Mouse (Mus musculus): ENCODE results near the gene Zdhhc17.

The Zdhhc17 gene

DNA sequence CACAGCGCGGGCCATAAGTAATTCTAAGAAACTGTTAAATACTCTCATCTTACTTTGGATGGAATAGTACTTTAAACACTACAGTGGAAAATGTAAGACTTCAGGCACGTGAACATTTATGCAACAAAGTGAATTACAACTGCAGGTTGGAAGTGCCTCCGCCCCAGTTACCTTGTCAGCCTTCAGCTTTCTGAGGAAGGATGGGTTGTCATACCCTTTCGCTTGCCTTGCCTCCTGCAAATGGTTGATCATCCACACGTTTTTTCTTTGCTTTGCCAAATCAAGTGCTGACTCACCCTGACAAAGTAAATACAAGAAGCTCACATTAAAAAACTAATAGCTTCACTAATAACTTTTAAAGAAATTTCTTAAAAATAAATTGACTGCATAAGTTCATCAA, 49.1 kb downstream of the Zdhhc17 start:
- in situ Hi-C loops (cut with MboI; ENCODE audit: low sequenced_read_pairs) = no loop called here

DNA sequence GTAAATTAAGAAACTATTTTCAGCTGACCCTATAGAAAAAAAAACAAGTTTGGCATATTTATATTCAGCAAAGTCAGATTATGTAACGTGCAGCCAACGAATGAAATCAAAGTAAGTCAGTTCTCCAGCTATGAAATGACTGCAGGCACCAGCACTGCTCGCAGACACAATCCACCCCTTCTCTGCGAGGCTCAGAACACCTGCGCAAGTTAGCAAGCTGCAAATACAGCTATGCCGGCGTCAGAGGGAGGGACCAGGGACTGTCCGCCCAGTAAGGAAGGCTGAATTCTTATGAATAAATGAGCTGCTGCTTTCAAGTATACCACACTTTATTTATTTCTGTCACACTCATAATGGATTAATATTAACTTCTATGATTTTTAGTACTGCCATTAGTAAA, 50.2 kb downstream of the Zdhhc17 start:
- in situ Hi-C loops (cut with MboI; ENCODE audit: low sequenced_read_pairs) = no loop called here

DNA sequence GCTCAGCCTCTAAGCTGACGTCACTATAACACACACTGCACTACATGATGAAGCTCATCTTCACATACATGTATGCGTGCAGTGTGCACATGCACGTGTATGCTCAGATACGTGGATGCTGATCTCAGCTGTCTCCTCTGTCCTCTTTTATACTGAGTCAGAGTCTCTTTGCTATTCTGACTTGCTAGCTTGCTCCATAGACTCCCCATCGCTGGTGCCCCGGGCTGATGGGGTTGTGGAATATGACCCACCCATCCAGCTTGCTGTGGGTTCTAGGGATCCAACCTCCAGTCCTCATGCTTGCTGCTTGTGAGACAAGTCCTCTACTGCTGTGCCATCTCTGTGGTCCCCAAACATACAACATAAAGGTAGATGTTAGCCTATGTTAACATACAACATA, 51.1 kb downstream of the Zdhhc17 start:
- in situ Hi-C loops (cut with MboI; ENCODE audit: low sequenced_read_pairs) = no loop called here

DNA sequence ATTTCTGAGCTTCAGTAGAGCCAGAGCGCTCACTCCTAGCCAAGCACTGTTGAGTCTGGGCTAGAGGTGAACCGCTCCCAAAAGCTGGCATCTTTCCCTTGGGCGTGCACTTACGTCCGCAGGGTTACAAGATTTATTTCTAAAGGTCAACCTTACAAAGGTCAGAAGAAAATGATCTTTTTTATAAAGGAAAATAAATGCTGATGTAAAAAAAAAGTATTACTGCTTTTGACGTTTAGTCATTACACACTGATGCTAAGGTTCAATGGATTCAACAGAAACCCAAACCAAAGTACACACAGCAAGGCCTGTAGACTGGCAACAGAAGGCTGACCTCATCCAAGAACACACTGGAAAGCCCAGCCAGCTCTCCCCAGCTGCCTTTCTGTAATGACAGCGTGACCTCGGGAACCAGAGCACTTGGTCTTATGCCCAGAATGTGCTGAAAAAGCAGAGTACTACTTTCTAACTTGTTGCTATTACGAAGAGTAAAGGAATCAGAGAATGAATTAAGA, 56.9 kb downstream of the Zdhhc17 start:
- in situ Hi-C loops (cut with MboI; ENCODE audit: low sequenced_read_pairs) = no loop called here

DNA sequence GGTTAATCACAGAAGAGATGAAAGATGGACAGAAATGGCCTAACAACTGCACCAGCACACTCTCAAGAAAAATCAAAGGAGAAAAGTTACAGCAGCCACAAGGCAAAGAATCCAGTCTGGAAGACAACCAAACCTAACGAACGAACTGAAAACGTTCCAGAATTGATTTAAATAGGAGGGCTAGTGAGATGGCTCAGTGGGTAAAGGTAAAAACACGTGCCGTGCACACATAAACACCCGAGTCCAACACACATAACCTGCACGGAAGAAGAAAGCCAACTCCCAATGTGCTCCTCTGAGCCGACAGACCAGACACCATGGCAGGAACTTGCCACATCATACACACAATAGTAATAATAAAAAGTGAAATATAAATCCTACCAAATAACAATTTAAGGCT, 57.7 kb downstream of the Zdhhc17 start:
- in situ Hi-C loops (cut with MboI; ENCODE audit: low sequenced_read_pairs) = no loop called here

DNA sequence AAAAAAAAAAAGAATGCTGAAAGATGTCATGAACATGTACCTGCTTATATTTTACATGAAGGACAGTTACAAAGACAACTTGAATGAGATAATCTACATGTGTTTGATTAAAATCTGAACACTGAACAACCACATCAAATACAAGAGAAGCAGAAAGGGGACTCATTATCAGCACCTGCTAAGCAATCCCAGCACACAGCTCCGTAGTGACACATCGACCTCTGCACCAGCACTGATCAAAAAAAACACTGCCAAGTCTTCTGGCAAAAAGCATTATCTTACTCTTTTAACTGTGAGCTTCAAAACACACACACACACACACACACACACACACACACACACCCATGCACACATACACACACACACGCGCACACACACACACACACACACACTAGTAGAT, 58.2 kb downstream of the Zdhhc17 start:
- in situ Hi-C loops (cut with MboI; ENCODE audit: low sequenced_read_pairs) = no loop called here

DNA sequence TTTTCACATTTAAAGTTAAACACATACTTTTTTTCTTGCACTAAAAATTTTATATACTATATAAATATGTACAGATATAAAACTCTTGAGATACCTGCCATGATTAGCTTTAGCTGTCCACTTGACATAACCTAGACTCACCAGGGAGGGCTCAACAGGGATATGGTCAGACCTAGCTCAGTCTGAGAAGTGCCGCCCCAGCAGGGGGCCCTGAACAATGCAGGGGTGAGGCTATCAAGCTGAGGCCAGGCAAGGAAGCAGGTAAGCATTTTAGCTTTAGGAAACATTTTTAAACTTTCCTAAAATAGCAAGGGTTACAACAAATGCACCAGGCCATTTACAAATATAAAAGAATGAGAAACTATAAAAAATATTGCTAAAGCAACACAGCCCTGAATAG, 58.8 kb downstream of the Zdhhc17 start:
- in situ Hi-C loops (cut with MboI; ENCODE audit: low sequenced_read_pairs) = no loop called here

DNA sequence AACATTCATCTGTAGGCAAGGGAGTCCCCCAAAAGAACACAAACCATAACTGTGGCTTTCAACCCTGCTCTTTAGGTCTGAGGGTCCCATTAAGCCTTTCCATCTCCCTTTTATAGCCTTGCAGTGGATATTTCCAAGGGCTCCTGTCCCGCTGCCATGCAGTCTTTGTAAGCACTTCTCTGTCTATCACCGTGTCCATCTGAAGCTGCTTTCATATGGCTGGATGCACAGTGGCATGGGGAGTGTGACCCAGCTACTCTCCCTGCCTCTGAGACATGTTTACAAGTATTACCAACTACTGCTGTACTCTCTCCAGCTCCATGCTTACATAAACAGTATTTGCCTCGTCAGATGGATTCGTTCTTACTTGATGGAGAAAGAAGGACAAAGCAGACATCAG, 62.4 kb downstream of the Zdhhc17 start:
- in situ Hi-C loops (cut with MboI; ENCODE audit: low sequenced_read_pairs) = no loop called here

DNA sequence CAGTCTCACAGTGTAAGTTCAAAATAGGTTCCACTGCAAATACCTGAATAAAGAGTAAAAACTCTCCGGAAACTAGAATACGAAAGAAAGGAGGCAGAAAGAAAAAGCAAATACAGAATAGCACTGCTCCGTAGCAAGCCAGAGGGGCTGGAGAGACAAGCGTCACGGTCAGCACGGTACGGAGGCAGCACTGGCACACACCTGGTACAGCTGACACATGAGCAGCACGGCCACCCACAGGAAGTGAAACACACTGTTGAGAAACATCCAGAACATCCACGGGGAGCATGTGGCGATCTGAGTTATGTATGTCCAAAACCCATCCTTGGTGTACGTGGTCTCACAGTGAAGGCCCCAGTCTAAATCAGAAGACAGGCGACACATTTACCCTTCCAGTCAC, 64.0 kb downstream of the Zdhhc17 start:
- in situ Hi-C loops (cut with MboI; ENCODE audit: low sequenced_read_pairs) = no loop called here

DNA sequence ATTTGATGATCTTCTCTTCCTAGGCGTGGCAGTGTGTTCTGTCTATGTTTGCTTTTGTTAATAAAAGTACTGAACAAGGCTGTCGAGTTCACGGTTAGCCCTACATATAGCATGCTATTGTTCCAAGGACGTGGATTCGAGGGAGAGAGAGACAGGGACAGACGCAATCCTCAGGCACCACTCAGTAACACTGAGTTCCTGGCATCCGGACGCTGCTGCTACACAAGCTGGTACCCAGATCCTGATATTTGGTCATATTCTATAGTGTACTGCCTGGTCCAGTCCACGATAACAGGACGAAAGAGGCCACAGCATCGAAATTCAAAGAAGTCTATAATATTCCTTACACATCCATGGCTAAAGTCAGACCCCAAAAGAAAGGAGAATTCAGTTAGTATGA, 65.8 kb downstream of the Zdhhc17 start:
- in situ Hi-C loops (cut with MboI; ENCODE audit: low sequenced_read_pairs) = no loop called here

DNA sequence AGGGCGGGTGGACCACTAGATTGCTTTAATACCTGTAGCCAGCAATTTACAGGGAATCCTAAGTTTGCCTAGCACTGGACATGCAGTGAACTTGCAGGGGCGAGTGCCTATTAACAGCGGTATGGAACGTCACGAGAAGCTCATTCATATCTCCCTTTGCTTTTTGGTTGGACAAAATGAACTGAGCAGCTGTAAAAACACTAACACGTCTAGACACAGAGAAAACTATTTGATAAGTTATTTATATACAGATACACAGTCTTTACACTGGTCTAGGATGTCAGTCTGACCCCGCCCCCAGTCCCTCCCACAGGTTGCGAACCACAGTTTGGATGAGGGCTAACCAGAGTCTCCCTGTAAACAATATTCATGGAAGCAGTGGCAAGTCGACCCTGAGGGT, 67.1 kb downstream of the Zdhhc17 start:
- in situ Hi-C loops (cut with MboI; ENCODE audit: low sequenced_read_pairs) = no loop called here

DNA sequence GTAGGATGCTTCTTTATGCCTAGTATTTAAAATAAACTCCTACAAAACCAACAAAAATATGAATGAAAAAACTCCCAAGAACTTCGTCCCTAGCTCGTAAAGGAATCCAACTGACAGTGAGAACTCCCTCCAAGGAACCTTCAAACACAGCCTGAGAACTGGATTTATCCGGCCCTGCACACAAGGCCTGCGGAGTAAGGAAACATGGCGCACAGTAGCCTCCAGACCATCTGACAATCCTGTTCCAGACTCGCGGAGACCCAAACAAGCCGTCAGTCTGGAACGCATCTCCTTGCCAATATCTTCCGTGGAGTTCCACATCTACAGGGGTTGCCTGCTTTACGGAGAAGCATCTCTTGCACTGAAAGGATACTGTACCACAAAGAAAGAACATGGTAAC, 68.0 kb downstream of the Zdhhc17 start:
- in situ Hi-C loops (cut with MboI; ENCODE audit: low sequenced_read_pairs) = no loop called here

DNA sequence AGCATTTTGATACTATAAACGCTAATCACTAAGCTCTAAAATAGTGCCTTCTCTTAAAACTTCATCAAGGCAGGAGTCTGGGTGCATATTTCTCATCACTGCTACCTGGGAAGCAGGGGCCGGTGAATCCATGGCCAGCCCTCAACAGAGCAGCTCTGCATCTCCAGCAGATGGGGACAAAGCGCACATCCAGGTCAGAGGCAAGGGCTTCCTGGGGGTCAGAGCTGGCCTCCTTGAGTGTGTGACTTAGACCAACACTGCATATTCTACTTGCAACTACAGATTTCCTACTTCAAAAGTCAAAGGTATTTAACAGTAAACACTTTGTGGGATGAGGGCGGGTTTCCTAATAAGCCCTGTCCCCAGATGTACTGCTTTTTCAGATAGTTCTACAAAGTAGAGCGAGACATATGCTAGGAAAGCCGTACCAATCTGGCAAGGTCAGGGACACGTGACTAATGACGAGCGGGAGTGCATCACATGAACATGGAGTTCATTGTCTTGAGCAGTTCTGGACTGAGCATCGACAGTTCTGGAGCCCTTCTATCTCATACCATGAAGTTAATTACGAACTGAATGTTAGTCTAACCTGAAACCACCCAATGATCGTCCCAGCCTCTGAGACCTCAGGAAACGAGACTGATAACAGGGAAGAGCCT, 69.1 kb downstream of the Zdhhc17 start:
- in situ Hi-C loops (cut with MboI; ENCODE audit: low sequenced_read_pairs) = no loop called here

DNA sequence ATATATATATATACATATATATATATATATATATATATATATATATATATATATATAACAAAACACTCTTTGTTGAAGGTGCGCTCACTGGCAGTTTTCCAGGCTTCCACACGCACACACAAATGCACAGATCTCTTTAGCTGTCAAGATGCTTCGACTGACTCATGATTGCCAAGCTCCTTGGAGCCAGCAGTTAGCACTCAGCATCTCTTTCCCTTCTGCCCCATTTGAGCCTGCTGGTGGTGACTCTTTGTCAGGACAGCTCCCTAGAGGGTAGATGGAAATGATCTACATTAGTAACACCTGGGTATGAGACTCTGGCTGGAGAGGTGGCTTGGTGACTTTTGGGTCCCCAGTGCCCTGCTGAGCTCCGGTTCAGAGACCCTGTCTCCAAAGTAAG, 70.2 kb downstream of the Zdhhc17 start:
- in situ Hi-C loops (cut with MboI; ENCODE audit: low sequenced_read_pairs) = no loop called here

DNA sequence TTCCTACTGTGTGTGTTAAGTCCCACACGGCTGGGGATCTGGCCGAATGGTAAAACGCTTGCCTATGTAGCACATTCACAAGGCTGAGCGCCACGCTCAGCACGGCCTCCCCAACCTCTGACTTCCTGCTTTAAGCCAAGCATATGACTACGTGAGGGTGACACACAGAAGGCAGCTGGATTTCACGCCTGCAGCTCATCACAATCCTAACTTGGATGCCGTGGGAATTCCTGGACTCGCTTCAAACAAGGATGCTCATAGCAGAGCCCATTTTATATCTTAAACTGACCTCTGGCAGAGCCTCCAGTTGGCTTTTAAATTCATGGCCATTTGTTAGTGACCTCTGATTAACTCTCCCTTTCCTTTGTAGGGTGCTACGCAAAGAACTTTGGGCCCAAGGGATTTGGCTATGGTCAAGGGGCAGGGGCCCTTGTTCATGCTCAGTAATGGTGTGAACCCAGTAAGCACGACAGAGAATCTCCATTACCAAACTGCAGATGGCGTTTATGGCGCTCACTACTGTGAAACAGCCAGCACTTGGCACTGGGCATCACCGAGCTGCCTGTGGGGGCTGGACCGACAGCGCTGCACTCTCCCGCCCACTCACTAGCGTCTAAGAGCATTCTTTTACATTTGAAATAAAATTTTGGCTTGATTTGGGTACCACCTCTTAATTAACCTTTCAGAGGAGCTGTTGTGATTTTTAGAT, 70.9 kb downstream of the Zdhhc17 start:
- in situ Hi-C loops (cut with MboI; ENCODE audit: low sequenced_read_pairs) = no loop called here

DNA sequence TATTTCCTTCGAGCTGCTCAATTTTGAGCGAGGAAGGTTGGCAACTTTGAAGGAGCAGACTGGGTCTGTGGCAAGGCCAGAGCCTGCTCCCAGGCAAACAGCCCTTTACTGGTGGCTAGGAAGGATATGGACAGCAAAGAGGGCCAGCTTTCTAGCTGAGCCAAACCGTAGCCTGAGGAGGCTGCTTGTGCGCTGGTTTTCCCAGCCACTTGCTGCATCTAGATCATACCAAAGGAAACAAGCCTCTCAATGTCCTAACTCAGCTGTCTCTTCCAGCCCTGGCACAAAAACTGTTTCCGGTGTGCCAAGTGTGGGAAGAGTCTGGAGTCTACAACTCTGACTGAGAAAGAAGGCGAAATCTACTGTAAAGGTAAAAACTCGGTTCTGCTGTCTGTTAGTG, 71.6 kb downstream of the Zdhhc17 start:
- in situ Hi-C loops (cut with MboI; ENCODE audit: low sequenced_read_pairs) = no loop called here

DNA sequence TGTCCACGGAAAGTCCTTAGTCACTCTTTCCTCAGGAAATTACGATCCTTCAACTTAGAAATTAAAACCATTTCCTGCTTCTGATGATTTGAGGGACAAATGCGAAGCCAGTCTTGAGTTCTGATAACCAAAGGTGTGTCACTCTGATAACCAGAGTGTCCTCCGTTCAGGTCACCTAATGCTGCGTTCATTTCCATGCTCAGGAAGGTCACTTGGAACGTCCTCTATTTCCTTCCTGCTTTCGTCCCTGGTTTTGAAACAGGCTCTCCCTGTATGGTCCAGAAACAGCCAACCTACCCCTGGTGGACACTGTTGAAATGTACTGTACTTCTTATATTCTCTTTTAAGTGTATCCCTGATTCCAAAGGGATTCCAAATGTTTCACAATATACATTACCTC, 74.3 kb downstream of the Zdhhc17 start:
- in situ Hi-C loops (cut with MboI; ENCODE audit: low sequenced_read_pairs) = no loop called here

DNA sequence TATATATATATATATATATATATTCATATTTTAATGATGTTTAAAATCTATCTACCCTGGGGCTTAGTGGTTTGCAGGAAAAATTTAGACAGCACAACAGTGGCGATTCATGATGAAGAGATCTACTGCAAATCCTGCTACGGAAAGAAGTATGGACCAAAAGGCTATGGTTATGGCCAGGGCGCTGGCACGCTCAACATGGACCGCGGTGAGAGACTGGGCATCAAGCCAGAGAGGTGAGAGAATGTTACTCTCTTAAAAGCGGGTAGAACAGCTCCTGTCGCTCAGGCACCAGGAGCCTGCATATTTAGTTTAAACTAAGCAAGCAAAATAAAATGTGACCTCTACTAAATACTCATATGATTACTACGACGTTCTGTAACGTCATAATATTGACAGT, 74.9 kb downstream of the Zdhhc17 start:
- in situ Hi-C loops (cut with MboI; ENCODE audit: low sequenced_read_pairs) = no loop called here

DNA sequence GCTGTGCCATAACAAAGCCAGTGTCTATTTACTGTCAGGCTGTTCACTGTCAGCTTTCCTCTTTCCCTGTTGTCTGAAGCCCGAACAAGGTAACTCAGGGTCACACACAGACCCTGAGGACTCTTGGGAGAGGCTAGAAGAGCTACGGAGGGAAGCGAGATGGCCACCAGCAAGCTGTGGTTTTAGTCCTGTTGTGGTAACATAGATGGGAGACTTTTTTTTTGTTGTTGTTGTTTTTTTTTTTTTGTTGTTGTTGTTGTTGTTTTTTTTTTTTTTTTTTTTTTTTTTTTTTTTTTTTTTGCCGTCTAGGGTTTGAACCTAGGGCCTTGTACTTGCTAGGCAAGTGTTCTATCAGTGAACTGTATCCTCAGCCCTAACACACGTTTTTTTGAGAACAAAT, 76.4 kb downstream of the Zdhhc17 start:
- in situ Hi-C loops (cut with MboI; ENCODE audit: low sequenced_read_pairs) = no loop called here

DNA sequence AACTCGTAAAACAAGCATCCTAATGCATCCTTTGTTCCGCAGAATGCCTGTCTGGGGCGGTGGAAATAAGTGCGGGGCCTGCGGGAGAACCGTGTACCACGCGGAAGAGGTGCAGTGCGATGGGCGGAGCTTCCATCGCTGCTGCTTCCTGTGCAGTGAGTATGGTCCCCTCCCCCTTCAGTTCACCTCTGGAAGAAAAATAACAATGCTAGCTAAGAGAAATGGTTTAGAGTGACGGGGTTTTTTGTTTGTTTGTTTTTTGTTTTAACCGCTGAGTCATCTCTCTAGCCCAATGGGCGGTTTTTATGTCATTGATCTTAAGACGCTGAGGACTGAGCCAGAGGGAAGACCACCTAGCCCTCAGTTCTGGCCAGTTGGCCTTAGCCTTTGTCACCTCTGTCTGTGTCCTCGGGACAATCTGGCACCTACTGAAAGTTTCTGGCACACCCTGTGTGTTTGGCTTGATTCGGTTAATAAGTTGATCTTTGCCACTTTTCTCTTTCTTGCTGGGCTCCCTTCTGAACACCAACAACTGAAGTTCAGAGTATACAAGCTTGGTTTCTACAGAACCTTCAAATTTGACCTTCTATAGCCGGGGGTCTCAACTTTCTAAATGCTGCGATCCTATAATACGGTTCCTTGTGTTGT, 77.9 kb downstream of the Zdhhc17 start:
- in situ Hi-C loops (cut with MboI; ENCODE audit: low sequenced_read_pairs) = no loop called here

DNA sequence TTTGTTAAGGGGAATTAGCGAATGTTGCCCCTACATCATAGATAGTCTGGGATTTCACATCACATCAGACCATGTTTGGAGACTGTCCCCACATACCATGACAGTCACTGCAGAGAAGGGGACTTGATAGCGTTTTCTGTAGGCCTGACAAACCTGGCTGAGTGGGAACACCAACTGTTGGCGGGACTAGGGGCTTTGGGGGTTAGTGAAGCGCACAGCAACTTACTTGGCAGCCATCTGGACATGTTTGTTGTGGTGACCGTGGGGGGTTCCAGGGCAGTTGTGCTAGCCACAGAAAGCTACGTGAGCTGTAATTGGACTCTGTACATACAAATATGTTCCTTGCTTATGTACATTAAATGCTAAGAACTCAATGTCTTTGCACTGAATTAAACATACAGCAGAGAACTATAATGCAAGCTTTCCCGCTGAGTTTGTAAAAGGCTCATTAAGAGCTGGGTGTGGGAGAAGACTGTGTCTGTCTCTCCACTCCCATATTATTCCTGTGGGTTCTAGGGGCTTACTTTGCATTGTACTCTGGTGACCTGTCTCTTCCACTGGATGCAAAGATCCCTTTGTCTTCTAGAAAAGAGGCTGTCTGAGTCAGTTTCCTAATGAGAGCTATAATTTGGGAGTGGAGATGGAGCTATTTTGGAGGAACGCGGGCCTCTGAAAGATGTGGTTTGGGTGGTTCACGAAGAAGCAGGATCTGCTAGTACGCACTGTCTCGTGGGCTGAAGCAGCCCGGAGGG, 78.6 kb downstream of the Zdhhc17 start:
- in situ Hi-C loops (cut with MboI; ENCODE audit: low sequenced_read_pairs) = no loop called here

DNA sequence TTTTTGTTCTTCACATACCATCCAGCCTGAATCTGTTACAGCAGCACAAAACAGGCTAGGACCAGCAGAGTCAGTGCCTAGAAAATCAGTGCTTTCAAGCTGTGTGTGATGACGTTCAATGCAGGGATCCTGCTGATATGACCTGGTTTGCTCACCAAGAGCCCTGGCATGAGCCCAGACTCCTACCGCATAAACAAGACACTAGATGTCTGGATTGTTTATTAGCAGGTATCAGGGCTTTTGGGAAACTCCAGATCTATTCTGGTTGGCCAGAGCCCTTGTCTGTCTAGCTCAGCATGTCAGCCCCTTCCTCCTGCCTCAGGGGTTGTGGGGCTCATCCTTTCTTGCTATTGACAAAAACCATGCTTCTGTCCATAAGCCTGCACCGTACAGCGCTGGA, 80.2 kb downstream of the Zdhhc17 start:
- in situ Hi-C loops (cut with MboI; ENCODE audit: low sequenced_read_pairs) = no loop called here
